Mouse (Mus musculus) kidney, adult 11 months (tissue): Measurements from ENCODE around the gene Ndufb3.
A peak's percentile ranks its signal among the peaks of the same experiment; 100 is the strongest.
"Not testable (repeated sequence)": the region's sequence is repeated elsewhere in the genome, so short reads cannot be mapped to it uniquely, and the experiment has no call there.

Experiments
- DNase-seq: peaks from one replicate; pipeline ENCODE4 v3.0.0; 2022

Gene Ndufb3

GRCm38 (mm10) chr1:58617978-58618668 is 31.9 kb downstream of the Ndufb3 start:
- DNase-seq = no peak

GRCm38 (mm10) chr1:58618766-58619165 is 32.6 kb downstream of the Ndufb3 start:
- no peak for DNase-seq

GRCm38 (mm10) chr1:58621251-58621650 is 35.1 kb downstream of the Ndufb3 start:
- peak; percentile 30 for DNase-seq

GRCm38 (mm10) chr1:58621996-58622748 is 36.0 kb downstream of the Ndufb3 start:
- no peak for DNase-seq

- DNase-seq = not testable (repeated sequence)
These were observed 42.7 kb downstream of the Ndufb3 start for GRCm38 (mm10) chr1:58628847-58629246.
